Mouse (Mus musculus) forebrain, embryonic 13.5 days (tissue): Measurements from ENCODE around the gene Dapk1. TPM values are rescaled to one million over a fixed set of nuclear protein-coding genes. Genes with fewer than 3 reads are reported as not detected.
"Not testable (repeated sequence)": the region's sequence is repeated elsewhere in the genome, so short reads cannot be mapped to it uniquely, and the experiment has no call there.

Experiments
- ATAC-seq: fragments of 200-750 bp; cut with Nextera tagmentation; 2 replicates; pipeline ENCODE4 v1.8.0; 2017
- H3K27ac ChIP-seq: fragments of 300-500 bp; sonication (generic); 2 replicates; pipeline ENCODE4 v1.5.1; 2015; ENCODE audit warnings: inconsistent platforms, mild to moderate bottlenecking, moderate library complexity
- H3K27me3 ChIP-seq: fragments of 300-500 bp; sonication (generic); 2 replicates; pipeline ENCODE4 v1.6.1; 2015; ENCODE audit warnings: mild to moderate bottlenecking, inconsistent platforms
- H3K36me3 ChIP-seq: fragments of 300-500 bp; sonication (generic); 2 replicates; pipeline ENCODE4 v1.6.1; 2015; ENCODE audit warnings: mild to moderate bottlenecking, inconsistent platforms; ENCODE audit not compliant: poor library complexity, severe bottlenecking
- H3K4me1 ChIP-seq: fragments of 300-500 bp; sonication (generic); 2 replicates; pipeline ENCODE4 v1.6.1; 2015; ENCODE audit warnings: inconsistent platforms
- H3K4me2 ChIP-seq: fragments of 300-500 bp; sonication (generic); 2 replicates; pipeline ENCODE4 v1.6.1; 2015; ENCODE audit warnings: inconsistent platforms, mild to moderate bottlenecking, moderate library complexity
- H3K4me3 ChIP-seq: fragments of 300-500 bp; sonication (generic); 2 replicates; pipeline ENCODE4 v1.5.1; 2015; ENCODE audit warnings: mild to moderate bottlenecking, inconsistent platforms
- H3K9ac ChIP-seq: fragments of 300-500 bp; sonication (generic); 2 replicates; pipeline ENCODE4 v1.6.1; 2015; ENCODE audit warnings: mild to moderate bottlenecking, inconsistent platforms
- H3K9me3 ChIP-seq: fragments of 300-500 bp; sonication (generic); replicated peaks from 2 replicates; pipeline ENCODE4 v1.6.1; 2016; ENCODE audit warnings: inconsistent platforms
- WGBS: fragments of 180-500 bp; shearing (Covaris S2); methylation state at CpG from one replicate; pipeline ENCODE4 v1.1.7; 2015; 5-methylcytosine and 5-hydroxymethylcytosine counted together
- polyA plus RNA-seq: library from polyadenylated mRNA; unstranded; fragments of >200 nt; fragmentation: Nextera tagmentation; extraction: Ambion mirVana; gene quantifications from 2 replicates; pipeline ENCODE4 v1.2.1, GENCODE M21; 2015

The Dapk1 gene
- polyA plus RNA-seq, 1 experiment from 2014 or later = 37.0 TPM

DNA sequence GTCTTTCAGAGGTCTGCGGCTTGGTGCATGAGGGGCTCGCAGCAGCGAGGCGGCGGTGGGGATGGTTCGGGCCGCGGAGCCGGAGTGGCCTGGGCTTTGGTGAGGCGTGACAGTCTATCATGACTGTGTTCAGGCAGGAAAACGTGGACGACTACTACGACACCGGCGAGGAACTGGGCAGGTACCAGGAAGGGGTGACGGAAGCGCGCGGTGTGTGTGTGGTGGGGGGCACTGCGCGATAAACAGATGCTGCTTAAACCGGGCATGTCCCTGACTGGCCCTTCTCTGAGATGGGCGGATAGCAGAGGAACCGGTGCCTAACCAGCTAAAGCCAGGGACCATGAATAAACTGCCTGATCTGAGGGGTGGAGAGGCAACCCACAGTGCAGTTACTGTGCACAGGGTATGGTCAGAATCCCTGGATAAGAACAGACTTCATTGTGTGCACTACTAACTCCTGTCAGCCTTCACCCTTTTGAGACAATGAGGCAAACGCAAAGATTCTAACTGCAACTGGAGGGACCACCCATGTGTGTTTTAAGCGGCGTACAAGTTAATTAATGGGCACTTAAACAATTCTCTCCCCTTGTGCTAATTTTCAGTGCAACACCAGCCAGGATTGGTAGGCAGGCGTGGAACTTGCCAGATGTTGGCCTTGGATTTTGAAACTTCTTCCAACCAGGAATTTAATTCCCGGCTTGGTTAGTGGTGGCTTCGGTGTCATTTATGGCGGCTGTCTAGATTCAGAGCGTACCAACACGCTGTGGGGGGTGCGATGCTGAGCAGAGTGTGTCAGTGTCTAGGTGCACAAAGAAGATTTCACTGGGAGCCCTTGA lies 887 bp downstream of the Dapk1 start:
- WGBS = 3% methylated on average over 34 of the region's 34 CpGs
- Histone ChIP-seq H3K4me2 (peak overlapping the region; percentile 74), H3K4me1 (peaks cover 36% of the 10 kb centered on the region), H3K27me3 (no peaks in the 10 kb centered on the region), H3K9ac (peak overlapping the region; percentile 94), H3K9me3 (no peaks in the 10 kb centered on the region), H3K27ac (peak overlapping the region; percentile 95), H3K36me3 (peaks cover 34% of the 10 kb centered on the region), H3K4me3 (peak overlapping the region; percentile 89)
- ATAC-seq = peak; percentile 66

DNA sequence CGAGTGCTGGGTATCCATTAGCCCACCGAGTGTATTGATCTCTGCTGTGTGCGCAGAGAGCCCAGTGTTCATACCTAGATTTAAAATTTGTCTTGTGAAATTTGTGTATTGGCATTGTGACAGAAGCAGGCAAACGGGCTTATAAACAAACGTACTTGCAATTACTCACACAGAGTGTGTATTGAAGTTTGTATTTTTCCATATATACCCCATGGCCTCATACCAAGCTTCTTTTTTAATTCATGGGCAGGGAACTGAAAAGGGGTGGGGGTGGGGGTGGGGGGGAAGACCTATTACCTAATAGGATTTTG lies 1.5 kb downstream of the Dapk1 start:
- WGBS = 35% methylated on average over 5 of the region's 5 CpGs
- H3K27ac ChIP-seq = peak overlapping the region; percentile 95; the same call in 1 of the 2 replicates
- no peak for ATAC-seq

DNA sequence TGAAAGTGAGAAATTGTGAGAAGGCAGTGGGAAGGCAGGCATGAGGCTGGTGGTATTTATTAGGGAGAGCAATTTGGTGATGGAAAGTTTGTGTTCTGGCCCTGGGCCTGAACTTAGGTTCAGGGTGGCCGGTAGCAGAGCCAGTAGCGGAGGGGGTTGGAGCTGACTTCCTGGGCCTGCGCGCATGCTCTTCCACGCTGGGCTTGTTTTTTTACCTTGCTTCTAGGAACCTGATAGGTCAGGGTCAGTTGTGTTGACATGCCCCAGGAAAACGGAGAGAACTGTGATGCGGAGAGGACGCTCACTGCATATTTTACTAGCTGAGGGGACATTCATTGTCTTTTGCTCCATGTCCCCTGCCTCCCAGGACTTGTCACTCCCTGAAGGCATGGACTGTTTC lies 5.7 kb downstream of the Dapk1 start:
- Histone ChIP-seq H3K9me3 (no peaks in the 10 kb centered on the region), H3K4me1 (peaks cover 66% of the 10 kb centered on the region), H3K4me3 (no peak overlapping the region), H3K4me2 (no peak overlapping the region), H3K9ac (no peak overlapping the region), H3K36me3 (peaks cover 48% of the 10 kb centered on the region), H3K27me3 (no peaks in the 10 kb centered on the region), H3K27ac (no peak overlapping the region)
- 92% methylated on average over 8 of the region's 8 CpGs for WGBS
- ATAC-seq = no peak

More for the DNA sequence above, 1.5 kb downstream of the Dapk1 start:
- Histone ChIP-seq H3K9me3 (no peaks in the 10 kb centered on the region), H3K4me1 (peaks cover 41% of the 10 kb centered on the region), H3K27me3 (no peaks in the 10 kb centered on the region), H3K9ac (peak overlapping the region; percentile 94), H3K4me2 (peak overlapping the region; percentile 74), H3K4me3 (peak overlapping the region; percentile 89), H3K36me3 (peaks cover 34% of the 10 kb centered on the region)

DNA sequence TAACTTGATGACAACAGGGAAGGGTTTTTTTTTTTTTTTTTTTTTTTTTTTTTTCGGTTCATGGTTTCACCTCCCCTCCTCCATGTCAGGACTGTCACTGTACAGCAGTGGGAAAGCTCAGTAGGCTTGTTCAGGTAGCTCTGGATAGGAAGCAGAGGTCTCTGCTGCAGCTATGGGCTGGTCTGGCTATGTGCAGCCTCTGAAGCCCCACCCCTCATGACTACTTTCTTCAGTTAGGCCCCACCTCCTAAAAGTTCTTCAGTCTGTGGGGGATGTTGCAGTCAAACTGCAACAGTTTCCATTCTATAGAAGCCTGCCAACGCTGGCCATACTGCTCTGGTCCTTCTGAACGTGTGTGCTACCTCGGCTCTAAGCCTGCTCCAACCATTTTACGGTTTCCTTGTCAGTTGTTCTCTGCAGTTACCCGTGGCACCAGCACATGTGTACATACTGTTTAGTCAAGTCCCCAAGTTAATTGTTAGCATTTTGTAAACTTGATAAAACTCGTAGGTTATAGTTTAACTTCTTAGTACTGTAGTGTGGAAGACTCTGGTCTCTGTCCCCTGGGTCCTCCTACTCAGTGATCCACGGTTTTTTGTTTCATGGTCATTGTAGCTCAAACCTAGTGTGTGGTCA lies 6.8 kb downstream of the Dapk1 start:
- Histone ChIP-seq H3K36me3 (peaks cover 48% of the 10 kb centered on the region), H3K9me3 (no peaks in the 10 kb centered on the region), H3K9ac (no peak overlapping the region), H3K27me3 (no peaks in the 10 kb centered on the region), H3K4me2 (no peak overlapping the region), H3K27ac (no peak overlapping the region), H3K4me3 (no peak overlapping the region), H3K4me1 (peaks cover 69% of the 10 kb centered on the region)
- no peak for ATAC-seq
- 81% methylated on average over 8 of the region's 8 CpGs for WGBS

DNA sequence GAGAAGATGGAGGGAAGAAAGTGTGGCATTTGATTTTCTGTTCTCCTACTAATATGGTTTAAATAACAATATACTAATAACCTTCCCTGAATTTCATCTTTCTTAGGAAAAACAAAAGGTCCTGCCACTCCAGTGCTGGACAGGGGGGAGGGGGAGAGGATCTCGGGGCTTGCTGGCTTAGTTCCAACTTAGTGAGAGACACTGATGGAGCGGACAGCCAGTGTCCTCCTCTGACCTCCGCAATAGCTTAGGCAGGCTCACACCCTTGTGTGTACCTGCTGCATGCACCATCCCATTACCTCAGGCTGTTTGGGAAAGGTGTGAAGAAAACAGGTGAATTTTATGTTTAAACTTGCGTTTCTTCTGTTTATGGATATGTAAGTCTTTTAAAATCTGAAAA lies 7.5 kb downstream of the Dapk1 start:
- Histone ChIP-seq H3K4me2 (no peak overlapping the region), H3K9me3 (no peaks in the 10 kb centered on the region), H3K9ac (no peak overlapping the region), H3K36me3 (peaks cover 47% of the 10 kb centered on the region), H3K4me3 (no peak overlapping the region), H3K27me3 (no peaks in the 10 kb centered on the region), H3K4me1 (peaks cover 67% of the 10 kb centered on the region), H3K27ac (no peak overlapping the region)
- WGBS = 59% methylated on average over 4 of the region's 4 CpGs
- ATAC-seq = no peak

DNA sequence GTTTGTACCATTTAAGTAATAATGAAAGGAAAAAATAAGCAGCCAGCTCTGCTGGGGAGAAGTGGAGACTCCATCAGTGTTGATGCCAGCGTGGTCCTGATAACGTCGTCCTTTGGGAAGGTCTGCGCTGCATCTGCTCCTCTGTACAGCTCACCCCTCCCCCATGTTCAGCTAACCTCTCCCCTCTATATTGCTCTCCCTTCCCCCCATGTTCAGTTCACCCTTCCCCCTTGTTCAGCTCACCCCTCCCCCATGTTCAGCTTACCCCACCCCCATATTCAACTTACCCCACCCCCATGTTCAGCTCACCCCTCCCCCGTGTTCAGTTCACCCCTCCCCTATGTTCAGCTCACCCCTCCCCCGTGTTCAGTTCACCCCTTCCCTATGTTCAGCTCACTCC lies 8.8 kb downstream of the Dapk1 start:
- H3K36me3 ChIP-seq = peaks cover 35% of the 10 kb centered on the region
- no peak for ATAC-seq
- H3K4me1 ChIP-seq = peaks cover 71% of the 10 kb centered on the region

DNA sequence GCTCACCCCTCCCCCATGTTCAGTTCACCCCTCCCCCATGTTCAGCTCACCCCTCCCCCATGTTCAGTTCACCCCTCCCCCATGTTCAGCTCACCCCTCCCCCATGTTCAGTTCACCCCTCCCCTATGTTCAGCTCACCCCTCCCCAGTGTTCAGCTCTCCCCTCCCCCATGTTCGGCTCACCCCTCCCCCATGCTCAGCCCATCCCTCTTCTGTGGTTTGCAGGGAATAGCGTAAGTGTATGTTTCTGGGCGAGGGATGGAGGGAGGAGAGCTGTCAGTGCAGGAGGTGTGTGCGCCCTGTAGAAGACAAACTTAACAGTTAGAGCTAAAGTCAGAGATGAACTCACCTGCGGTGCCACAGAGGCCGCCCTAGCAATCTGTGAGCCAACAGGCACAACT lies 9.2 kb downstream of the Dapk1 start:
- Histone ChIP-seq H3K36me3 (peaks cover 31% of the 10 kb centered on the region), H3K4me1 (peaks cover 71% of the 10 kb centered on the region)
- ATAC-seq, H3K27ac ChIP-seq, H3K4me2 ChIP-seq, H3K27me3 ChIP-seq, H3K9me3 ChIP-seq, H3K9ac ChIP-seq, H3K4me3 ChIP-seq: not testable (repeated sequence)
- WGBS = 78% methylated on average over 6 of the region's 6 CpGs

More for the DNA sequence above, 8.8 kb downstream of the Dapk1 start:
- Histone ChIP-seq H3K9ac (no peak overlapping the region), H3K27ac (no peak overlapping the region), H3K4me2 (no peak overlapping the region), H3K27me3 (no peaks in the 10 kb centered on the region), H3K4me3 (no peak overlapping the region), H3K9me3 (no peaks in the 10 kb centered on the region)
- 49% methylated on average over 6 of the region's 6 CpGs for WGBS

DNA sequence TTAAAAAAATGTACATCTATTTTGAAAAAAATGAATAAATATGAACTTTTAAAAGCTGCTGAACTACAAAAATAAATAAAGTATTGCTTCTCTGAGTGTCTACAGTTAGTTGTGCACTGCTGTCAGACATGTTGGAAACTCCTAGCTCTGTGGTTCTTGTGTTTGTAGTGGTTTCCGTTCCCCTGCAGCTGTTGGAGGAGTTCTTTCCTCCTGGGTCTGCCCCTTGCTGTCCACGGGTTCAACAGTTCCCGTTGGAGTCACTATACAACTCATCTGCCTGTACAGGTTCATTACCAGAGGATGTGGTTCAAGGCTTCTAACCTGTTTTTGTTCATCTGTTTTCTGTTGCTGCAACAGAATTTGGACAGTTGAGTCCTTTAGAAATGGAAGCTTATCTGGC lies 10.4 kb downstream of the Dapk1 start:
- Histone ChIP-seq H3K27me3 (no peaks in the 10 kb centered on the region), H3K36me3 (peaks cover 19% of the 10 kb centered on the region), H3K4me1 (peaks cover 76% of the 10 kb centered on the region), H3K4me3 (no peak overlapping the region), H3K9ac (no peak overlapping the region), H3K9me3 (no peaks in the 10 kb centered on the region), H3K27ac (no peak overlapping the region), H3K4me2 (no peak overlapping the region)
- ATAC-seq = no peak
- 75% methylated on average over 3 of the region's 3 CpGs for WGBS

DNA sequence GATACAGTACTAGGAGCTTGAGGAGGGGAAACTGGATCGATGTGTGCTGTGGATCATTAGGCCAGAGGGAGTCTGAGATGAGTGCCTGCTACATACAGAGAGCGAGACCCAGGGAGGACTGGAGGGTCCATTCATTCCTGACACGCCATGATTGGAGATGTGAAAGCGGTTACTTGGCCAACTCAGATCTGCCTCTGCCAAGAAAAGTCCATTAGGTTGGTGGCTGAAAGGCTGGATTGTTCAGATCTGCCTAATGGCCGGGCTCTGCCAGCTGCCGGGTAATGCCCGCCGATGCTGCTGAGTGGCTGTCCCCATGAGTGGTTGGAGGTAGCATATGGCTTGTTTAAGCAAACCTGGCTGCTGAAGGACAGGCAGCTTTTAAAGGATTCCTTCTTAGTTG lies 12.4 kb downstream of the Dapk1 start:
- peak overlapping the region; percentile 84 for H3K27ac ChIP-seq
- peak; percentile 89 for ATAC-seq
- H3K27me3 ChIP-seq = no peaks in the 10 kb centered on the region
- H3K9me3 ChIP-seq = no peaks in the 10 kb centered on the region
- WGBS = 48% methylated on average over 8 of the region's 8 CpGs
- H3K4me3 ChIP-seq = no peak overlapping the region
- H3K36me3 ChIP-seq = peaks cover 22% of the 10 kb centered on the region
- H3K4me1 ChIP-seq = peaks cover 78% of the 10 kb centered on the region
- no peak overlapping the region for H3K9ac ChIP-seq
- H3K4me2 ChIP-seq = no peak overlapping the region

DNA sequence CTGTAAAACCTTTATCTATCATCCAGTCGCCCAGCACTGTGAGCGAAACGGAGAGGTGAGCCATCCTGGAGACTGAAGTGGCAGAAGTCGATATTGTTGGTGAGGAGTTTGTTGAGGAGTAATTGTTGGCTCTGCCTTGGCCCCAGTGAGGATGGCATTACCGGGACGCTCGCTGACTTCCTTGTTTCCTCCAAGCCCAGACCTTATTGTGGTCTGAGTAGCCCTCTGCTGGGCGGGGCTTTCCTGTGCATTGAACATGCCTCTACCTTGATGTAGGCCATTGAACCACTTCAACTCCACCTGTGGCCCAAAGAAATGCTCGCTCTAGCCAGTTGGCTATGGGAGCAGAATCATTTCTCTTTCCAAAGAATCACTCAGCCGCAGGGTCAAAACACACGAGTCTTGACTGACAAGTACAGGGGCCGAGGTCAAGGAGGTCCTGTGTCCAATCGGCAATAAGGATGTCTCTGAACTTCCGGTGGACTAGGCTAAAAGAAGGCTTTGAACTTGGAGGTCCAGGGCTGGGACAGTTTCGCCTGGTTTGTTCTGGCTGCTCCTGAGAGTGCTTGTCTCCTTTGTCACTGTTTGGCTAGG lies 13.4 kb downstream of the Dapk1 start:
- WGBS = 70% methylated on average over 15 of the region's 15 CpGs
- Histone ChIP-seq H3K27me3 (no peaks in the 10 kb centered on the region), H3K36me3 (peaks cover 22% of the 10 kb centered on the region), H3K9ac (no peak overlapping the region), H3K27ac (peak overlapping the region; percentile 84), H3K9me3 (no peaks in the 10 kb centered on the region), H3K4me1 (peaks cover 84% of the 10 kb centered on the region), H3K4me3 (no peak overlapping the region), H3K4me2 (no peak overlapping the region)
- no peak for ATAC-seq

DNA sequence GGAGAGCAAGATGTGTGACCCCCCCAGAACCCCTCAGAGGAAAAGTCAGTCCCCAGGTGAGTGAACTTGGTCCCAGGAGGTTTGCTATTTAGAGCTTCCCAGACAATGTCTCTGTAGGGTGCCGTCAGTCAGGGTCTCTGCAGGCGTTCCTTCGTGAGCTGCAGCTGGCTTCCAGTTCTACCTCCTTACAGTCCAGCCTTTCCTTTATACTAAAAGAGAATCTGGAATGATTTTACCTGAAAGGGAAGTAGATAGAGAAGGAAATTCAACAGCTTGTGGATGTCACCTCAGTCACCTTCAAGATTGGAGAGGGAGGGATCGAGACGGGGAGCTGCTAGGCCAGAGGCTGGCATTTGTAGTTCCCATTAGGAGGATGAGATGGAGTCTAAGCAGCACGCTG lies 14.3 kb downstream of the Dapk1 start:
- Histone ChIP-seq H3K27me3 (no peaks in the 10 kb centered on the region), H3K9ac (no peak overlapping the region), H3K4me2 (no peak overlapping the region), H3K27ac (no peak overlapping the region), H3K36me3 (peaks cover 16% of the 10 kb centered on the region), H3K9me3 (no peaks in the 10 kb centered on the region), H3K4me1 (peaks cover 87% of the 10 kb centered on the region), H3K4me3 (no peak overlapping the region)
- 42% methylated on average over 6 of the region's 6 CpGs for WGBS
- no peak for ATAC-seq

DNA sequence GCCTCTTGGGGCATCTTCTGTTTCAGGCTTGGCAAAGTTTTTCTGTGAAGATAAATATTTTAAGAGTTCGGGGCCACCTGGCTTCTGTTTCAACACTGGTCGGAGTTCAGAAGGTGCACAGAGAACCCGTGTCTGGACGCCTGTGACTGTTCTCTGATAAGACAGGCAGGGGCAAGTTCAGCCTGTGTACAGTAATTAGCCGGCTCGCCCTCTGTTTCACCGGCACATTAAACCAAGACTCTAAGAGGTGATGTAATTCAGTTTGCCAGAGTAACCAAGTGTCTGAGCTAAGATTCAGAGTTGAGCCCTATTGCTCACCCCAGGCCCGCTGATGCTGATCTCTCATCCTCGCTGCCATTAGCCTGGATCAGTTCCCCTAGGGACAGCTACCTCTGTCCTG lies 16.5 kb downstream of the Dapk1 start:
- Histone ChIP-seq H3K36me3 (peaks cover 12% of the 10 kb centered on the region; the same call in 1 of the 2 replicates), H3K4me1 (peaks cover 84% of the 10 kb centered on the region), H3K9ac (no peak overlapping the region), H3K27ac (no peak overlapping the region), H3K4me2 (no peak overlapping the region), H3K4me3 (no peak overlapping the region), H3K27me3 (no peaks in the 10 kb centered on the region), H3K9me3 (no peaks in the 10 kb centered on the region)
- ATAC-seq = no peak
- 53% methylated on average over 9 of the region's 9 CpGs for WGBS
